Mouse (Mus musculus) limb, embryonic 13.5 days (tissue): Measurements from ENCODE around the gene Sugct. TPM values are rescaled to one million over a fixed set of nuclear protein-coding genes. Genes with fewer than 3 reads are reported as not detected.
A peak's percentile ranks its signal among the peaks of the same experiment; 100 is the strongest.

ENCODE experiments used
- ATAC-seq: fragments of 200-750 bp; cut with Nextera tagmentation; 2 replicates; pipeline ENCODE4 v1.8.0; 2017; ENCODE audit warnings: low read depth, moderate number of reproducible peaks, moderate TSS enrichment; ENCODE audit not compliant: low FRiP score
- H3K27ac ChIP-seq: fragments of 300-500 bp; sonication (generic); 2 replicates; pipeline ENCODE4 v1.5.1; 2015; ENCODE audit warnings: inconsistent platforms, mild to moderate bottlenecking, moderate library complexity
- H3K27me3 ChIP-seq: fragments of 300-500 bp; sonication (generic); 2 replicates; pipeline ENCODE4 v1.6.1; 2015; ENCODE audit warnings: mild to moderate bottlenecking, inconsistent platforms
- H3K36me3 ChIP-seq: fragments of 300-500 bp; sonication (generic); 2 replicates; pipeline ENCODE4 v1.6.1; 2015; ENCODE audit warnings: inconsistent platforms, mild to moderate bottlenecking, moderate library complexity
- H3K4me1 ChIP-seq: fragments of 300-500 bp; sonication (generic); 2 replicates; pipeline ENCODE4 v1.6.1; 2015; ENCODE audit warnings: inconsistent platforms
- H3K4me2 ChIP-seq: fragments of 300-500 bp; sonication (generic); replicated peaks from 2 replicates; pipeline ENCODE4 v1.6.1; 2015; ENCODE audit warnings: inconsistent platforms, mild to moderate bottlenecking, moderate library complexity
- H3K4me3 ChIP-seq: fragments of 300-500 bp; sonication (generic); 2 replicates; pipeline ENCODE4 v1.5.1; 2015; ENCODE audit warnings: moderate library complexity, mild to moderate bottlenecking, inconsistent platforms
- H3K9ac ChIP-seq: fragments of 300-500 bp; sonication (generic); 2 replicates; pipeline ENCODE4 v1.6.1; 2015; ENCODE audit warnings: mild to moderate bottlenecking, inconsistent platforms
- H3K9me3 ChIP-seq: fragments of 300-500 bp; sonication (generic); 2 replicates; pipeline ENCODE4 v1.6.1; 2016; ENCODE audit warnings: inconsistent platforms
- WGBS: fragments of 180-500 bp; shearing (Covaris S2); methylation state at CpG from one replicate; pipeline ENCODE4 v1.1.7; 2015; 5-methylcytosine and 5-hydroxymethylcytosine counted together
- polyA plus RNA-seq: library from polyadenylated mRNA; unstranded; fragments of >200 nt; fragmentation: Nextera tagmentation; extraction: Ambion mirVana; gene quantifications from 2 replicates; pipeline ENCODE4 v1.2.1, GENCODE M21; 2015

Gene Sugct
- polyA plus RNA-seq, 1 experiment from 2014 or later: 6.8 TPM

DNA sequence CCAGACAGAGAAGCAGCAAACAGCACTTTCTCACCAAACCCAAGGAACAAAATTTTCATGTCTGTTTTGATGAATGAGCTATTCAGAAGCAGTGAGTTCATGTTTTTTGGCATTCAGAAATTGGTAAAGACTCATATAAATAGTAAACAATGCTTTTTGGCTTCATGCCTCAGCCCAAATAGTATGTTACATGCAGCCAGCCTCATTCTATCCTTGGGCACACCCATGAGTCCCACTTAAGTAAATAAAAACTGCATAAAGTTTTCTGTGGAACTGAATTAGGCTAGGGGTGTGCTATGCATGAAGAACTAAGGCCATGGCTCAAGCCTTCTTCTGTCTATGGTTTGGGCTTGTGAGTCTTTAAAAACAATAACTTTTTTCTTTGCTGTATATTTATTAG lies 779.7 kb downstream of the Sugct start:
- no peak overlapping the region for H3K4me3 ChIP-seq
- no peak overlapping the region for H3K27ac ChIP-seq
- no peaks in the 10 kb centered on the region for H3K9me3 ChIP-seq
- H3K27me3 ChIP-seq: no peaks in the 10 kb centered on the region
- no peak overlapping the region for H3K9ac ChIP-seq
- no peak for ATAC-seq
- no peaks in the 10 kb centered on the region for H3K4me1 ChIP-seq
- no peaks in the 10 kb centered on the region for H3K36me3 ChIP-seq
- no peak overlapping the region for H3K4me2 ChIP-seq

- no peak overlapping the region for H3K27ac ChIP-seq
- no peak for ATAC-seq
- H3K36me3 ChIP-seq: no peaks in the 10 kb centered on the region
- H3K9me3 ChIP-seq: no peaks in the 10 kb centered on the region
- no peaks in the 10 kb centered on the region for H3K27me3 ChIP-seq
- no peaks in the 10 kb centered on the region for H3K4me1 ChIP-seq
- no peak overlapping the region for H3K4me3 ChIP-seq
- no peak overlapping the region for H3K9ac ChIP-seq
- H3K4me2 ChIP-seq: no peak overlapping the region
These were observed 783.1 kb downstream of the Sugct start for GRCm38 (mm10) chr13:16912214-16912613.

- Histone ChIP-seq H3K4me2 (no peak overlapping the region), H3K4me1 (no peaks in the 10 kb centered on the region), H3K4me3 (no peak overlapping the region), H3K27ac (no peak overlapping the region), H3K9ac (no peak overlapping the region), H3K9me3 (no peaks in the 10 kb centered on the region), H3K27me3 (no peaks in the 10 kb centered on the region), H3K36me3 (no peaks in the 10 kb centered on the region)
- WGBS: 68% methylated on average over 1 of the region's 1 CpGs
- ATAC-seq: peak; percentile 87
These were observed 788.4 kb downstream of the Sugct start for GRCm38 (mm10) chr13:16906974-16907373.

GRCm38 (mm10) chr13:16901424-16901823 lies 793.9 kb downstream of the Sugct start:
- ATAC-seq: no peak
- H3K36me3 ChIP-seq: no peaks in the 10 kb centered on the region
- H3K27me3 ChIP-seq: no peaks in the 10 kb centered on the region
- H3K4me1 ChIP-seq: no peaks in the 10 kb centered on the region
- no peak overlapping the region for H3K27ac ChIP-seq
- H3K9me3 ChIP-seq: no peaks in the 10 kb centered on the region
- WGBS: 88% methylated on average over 4 of the region's 4 CpGs
- no peak overlapping the region for H3K9ac ChIP-seq
- no peak overlapping the region for H3K4me3 ChIP-seq
- no peak overlapping the region for H3K4me2 ChIP-seq

GRCm38 (mm10) chr13:16898084-16898792 lies 797.1 kb downstream of the Sugct start:
- Histone ChIP-seq H3K27ac (no peak overlapping the region), H3K4me3 (no peak overlapping the region), H3K4me2 (no peak overlapping the region), H3K9me3 (no peaks in the 10 kb centered on the region), H3K36me3 (no peaks in the 10 kb centered on the region), H3K27me3 (no peaks in the 10 kb centered on the region), H3K9ac (no peak overlapping the region), H3K4me1 (no peaks in the 10 kb centered on the region)
- no peak for ATAC-seq

- Histone ChIP-seq H3K9me3 (no peaks in the 10 kb centered on the region), H3K27ac (no peak overlapping the region), H3K36me3 (no peaks in the 10 kb centered on the region), H3K4me1 (no peaks in the 10 kb centered on the region), H3K4me2 (no peak overlapping the region), H3K4me3 (no peak overlapping the region), H3K27me3 (no peaks in the 10 kb centered on the region), H3K9ac (no peak overlapping the region)
- ATAC-seq: no peak
- WGBS: 79% methylated on average over 1 of the region's 1 CpGs
These were observed 817.3 kb downstream of the Sugct start for GRCm38 (mm10) chr13:16878056-16878455.

DNA sequence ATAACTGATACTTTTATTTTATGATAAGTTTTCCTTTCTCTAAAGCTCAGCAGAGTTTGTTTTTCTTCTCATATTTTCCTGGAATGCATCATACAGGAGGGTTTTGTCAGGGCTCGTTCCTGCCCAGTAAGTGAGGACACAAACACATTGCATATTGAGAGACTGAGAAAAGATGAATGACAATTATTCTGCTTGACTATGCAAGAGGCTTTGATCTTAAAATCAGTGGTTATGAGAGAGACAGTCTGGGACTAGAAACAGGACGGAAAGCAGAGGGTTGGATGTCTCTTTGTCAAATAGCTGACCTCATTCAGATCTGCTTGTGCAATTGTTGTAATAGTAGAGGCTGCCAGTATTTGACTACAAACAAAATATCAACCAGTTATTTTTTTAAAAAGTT lies 835.4 kb downstream of the Sugct start:
- WGBS: 74% methylated on average over 2 of the region's 2 CpGs
- Histone ChIP-seq H3K9me3 (no peaks in the 10 kb centered on the region), H3K36me3 (no peaks in the 10 kb centered on the region), H3K27ac (no peak overlapping the region), H3K27me3 (no peaks in the 10 kb centered on the region), H3K4me1 (no peaks in the 10 kb centered on the region), H3K4me2 (no peak overlapping the region), H3K4me3 (no peak overlapping the region), H3K9ac (no peak overlapping the region)
- no peak for ATAC-seq

DNA sequence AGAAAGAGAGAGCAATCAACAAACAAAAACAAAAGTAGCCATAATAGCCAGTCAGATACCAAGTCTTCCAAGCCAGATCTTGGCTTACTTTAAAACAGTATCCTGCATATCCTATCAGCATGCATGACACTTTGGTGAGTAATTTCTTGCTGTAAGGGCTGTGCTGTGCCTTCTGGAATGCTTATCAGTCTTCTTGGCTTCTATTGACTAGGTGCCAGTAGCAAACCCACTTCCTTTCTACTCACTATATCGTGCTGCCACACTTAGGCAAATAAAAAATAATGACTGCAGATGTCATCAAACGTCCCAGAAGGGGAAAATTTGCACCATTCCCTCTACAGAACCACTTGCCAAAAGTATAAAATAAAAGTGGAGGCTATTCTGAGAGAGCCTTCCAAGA lies 848.1 kb downstream of the Sugct start:
- H3K4me3 ChIP-seq: no peak overlapping the region
- no peak overlapping the region for H3K9ac ChIP-seq
- no peak for ATAC-seq
- WGBS: 33% methylated on average over 2 of the region's 2 CpGs
- no peak overlapping the region for H3K4me2 ChIP-seq
- H3K27ac ChIP-seq: no peak overlapping the region
- H3K9me3 ChIP-seq: no peaks in the 10 kb centered on the region
- no peaks in the 10 kb centered on the region for H3K27me3 ChIP-seq
- no peaks in the 10 kb centered on the region for H3K36me3 ChIP-seq
- H3K4me1 ChIP-seq: no peaks in the 10 kb centered on the region

DNA sequence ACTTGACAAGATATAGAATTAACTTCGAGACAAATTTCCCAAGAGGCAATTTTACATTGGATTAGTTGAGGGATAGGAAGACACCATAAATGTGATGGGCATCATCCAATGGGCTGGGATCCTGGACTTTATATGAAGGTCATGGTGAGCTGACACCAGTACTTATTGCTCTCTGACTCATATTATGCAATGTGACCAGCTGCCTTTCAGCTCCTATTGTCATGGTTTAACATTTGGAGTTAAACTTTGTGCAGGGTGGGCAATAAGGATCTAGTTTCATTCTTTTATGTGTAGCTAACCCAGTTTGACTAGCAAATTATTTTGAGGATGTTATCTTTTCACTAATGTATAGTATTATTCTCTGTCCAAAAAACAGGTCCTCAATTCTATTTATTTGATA lies 854.4 kb downstream of the Sugct start:
- Histone ChIP-seq H3K27me3 (no peaks in the 10 kb centered on the region), H3K4me3 (no peak overlapping the region), H3K9me3 (no peaks in the 10 kb centered on the region), H3K9ac (no peak overlapping the region), H3K36me3 (no peaks in the 10 kb centered on the region), H3K27ac (no peak overlapping the region), H3K4me1 (no peaks in the 10 kb centered on the region), H3K4me2 (no peak overlapping the region)
- WGBS: 69% methylated on average over 1 of the region's 1 CpGs
- ATAC-seq: no peak

GRCm38 (mm10) chr13:16838409-16838808 lies 856.9 kb downstream of the Sugct start:
- ATAC-seq: no peak
- H3K27ac ChIP-seq: no peak overlapping the region
- H3K4me3 ChIP-seq: no peak overlapping the region
- H3K9me3 ChIP-seq: no peaks in the 10 kb centered on the region
- H3K9ac ChIP-seq: no peak overlapping the region
- no peak overlapping the region for H3K4me2 ChIP-seq
- no peaks in the 10 kb centered on the region for H3K36me3 ChIP-seq
- H3K4me1 ChIP-seq: no peaks in the 10 kb centered on the region
- 93% methylated on average over 3 of the region's 3 CpGs for WGBS
- H3K27me3 ChIP-seq: no peaks in the 10 kb centered on the region

DNA sequence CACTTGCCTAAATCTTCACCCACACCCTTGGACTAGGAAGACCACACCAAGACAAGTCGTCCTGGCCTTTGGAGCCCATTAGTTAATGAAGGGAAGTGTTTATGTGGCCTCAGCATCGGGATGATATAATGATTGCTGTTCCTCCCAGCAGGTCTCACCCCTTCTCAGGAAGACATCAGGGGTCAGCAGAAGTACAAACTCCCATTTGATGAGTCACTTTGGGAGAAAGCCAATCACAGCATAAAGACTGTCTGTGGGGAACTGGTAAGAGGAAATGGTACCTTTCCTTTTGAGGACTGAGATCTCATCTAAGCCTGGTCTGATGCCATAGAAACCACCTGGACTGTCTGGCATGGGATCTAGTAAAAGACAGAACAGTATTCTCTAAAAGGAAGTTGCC lies 860.2 kb downstream of the Sugct start:
- WGBS: 57% methylated on average over 2 of the region's 2 CpGs
- no peaks in the 10 kb centered on the region for H3K4me1 ChIP-seq
- no peaks in the 10 kb centered on the region for H3K27me3 ChIP-seq
- H3K4me2 ChIP-seq: no peak overlapping the region
- H3K27ac ChIP-seq: no peak overlapping the region
- ATAC-seq: no peak
- no peaks in the 10 kb centered on the region for H3K36me3 ChIP-seq
- no peak overlapping the region for H3K4me3 ChIP-seq
- H3K9ac ChIP-seq: no peak overlapping the region
- H3K9me3 ChIP-seq: no peaks in the 10 kb centered on the region

GRCm38 (mm10) chr13:16833069-16833468 lies 862.3 kb downstream of the Sugct start:
- Histone ChIP-seq H3K4me1 (no peaks in the 10 kb centered on the region), H3K4me2 (no peak overlapping the region), H3K9ac (no peak overlapping the region), H3K9me3 (no peaks in the 10 kb centered on the region), H3K27me3 (no peaks in the 10 kb centered on the region), H3K27ac (no peak overlapping the region), H3K36me3 (no peaks in the 10 kb centered on the region), H3K4me3 (no peak overlapping the region)
- no peak for ATAC-seq

DNA sequence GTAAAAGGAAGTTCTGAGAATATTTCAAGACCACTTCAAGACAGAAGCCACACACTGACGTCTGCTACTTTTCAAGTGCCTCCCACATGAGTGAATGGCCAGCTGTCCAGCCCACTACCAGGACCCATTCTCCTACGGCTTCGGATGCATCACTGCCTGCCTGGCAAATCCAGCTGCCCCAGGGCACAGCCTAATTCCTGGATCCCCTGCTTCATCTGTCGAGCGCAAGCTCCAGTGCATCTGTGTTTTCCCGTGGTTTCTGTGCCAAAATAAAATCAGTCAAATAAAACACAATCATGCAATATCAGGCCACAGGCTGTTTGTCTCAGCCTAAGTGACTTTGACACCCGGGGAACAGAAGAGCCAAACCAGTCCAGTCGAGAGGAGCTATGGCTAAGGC lies 863.5 kb downstream of the Sugct start:
- 69% methylated on average over 8 of the region's 8 CpGs for WGBS
- Histone ChIP-seq H3K4me1 (no peaks in the 10 kb centered on the region), H3K4me2 (no peak overlapping the region), H3K27ac (no peak overlapping the region), H3K27me3 (no peaks in the 10 kb centered on the region), H3K9me3 (no peaks in the 10 kb centered on the region), H3K9ac (no peak overlapping the region), H3K36me3 (no peaks in the 10 kb centered on the region), H3K4me3 (no peak overlapping the region)
- no peak for ATAC-seq
